Mouse (Mus musculus) olfactory bulb, adult 2 months (tissue): ENCODE measurements around the gene Repin1. TPM values are rescaled to one million over a fixed set of nuclear protein-coding genes. Genes with fewer than 3 reads are reported as not detected.

Source experiments
- H3K27ac ChIP-seq: fragments of 200-500 bp; 2 replicates; pipeline ENCODE4 v1.5.1; 2012; ENCODE audit warnings: low read depth, low read length; ENCODE audit not compliant: insufficient read depth
- H3K4me1 ChIP-seq: fragments of 200-500 bp; 2 replicates; pipeline ENCODE4 v1.6.1; 2012; ENCODE audit warnings: low read length; ENCODE audit not compliant: control insufficient read depth, insufficient read depth
- H3K4me3 ChIP-seq: fragments of 200-500 bp; 2 replicates; pipeline ENCODE4 v1.5.1; 2012; ENCODE audit warnings: mild to moderate bottlenecking, low read depth, low read length, moderate library complexity; ENCODE audit not compliant: insufficient read depth
- CTCF ChIP-seq: fragments of 200-500 bp; IDR thresholded peaks from 2 replicates; pipeline ENCODE4 v1.5.1; 2012; ENCODE audit warnings: low read depth, mild to moderate bottlenecking, low read length, moderate library complexity; ENCODE audit not compliant: insufficient read depth
- POLR2A ChIP-seq: fragments of 200-500 bp; IDR thresholded peaks from 2 replicates; pipeline ENCODE4 v1.6.1; 2012; ENCODE audit warnings: mild to moderate bottlenecking, low read depth, low read length, moderate library complexity; ENCODE audit not compliant: insufficient read depth
- WGBS: fragments of 180-500 bp; shearing (Covaris S2); methylation state at CpG from one replicate; pipeline ENCODE4 v1.1.7; 2018; 5-methylcytosine and 5-hydroxymethylcytosine counted together
- polyA plus RNA-seq: library from polyadenylated mRNA; stranded (reverse); fragments of >200 nt; gene quantifications from 2 replicates; pipeline ENCODE4 v1.2.4, GENCODE M21; 2012; ENCODE audit warnings: low replicate concordance; ENCODE audit not compliant: missing spikeins, insufficient read depth, insufficient read length

The Repin1 gene
- polyA plus RNA-seq, 1 experiment = not detected

DNA sequence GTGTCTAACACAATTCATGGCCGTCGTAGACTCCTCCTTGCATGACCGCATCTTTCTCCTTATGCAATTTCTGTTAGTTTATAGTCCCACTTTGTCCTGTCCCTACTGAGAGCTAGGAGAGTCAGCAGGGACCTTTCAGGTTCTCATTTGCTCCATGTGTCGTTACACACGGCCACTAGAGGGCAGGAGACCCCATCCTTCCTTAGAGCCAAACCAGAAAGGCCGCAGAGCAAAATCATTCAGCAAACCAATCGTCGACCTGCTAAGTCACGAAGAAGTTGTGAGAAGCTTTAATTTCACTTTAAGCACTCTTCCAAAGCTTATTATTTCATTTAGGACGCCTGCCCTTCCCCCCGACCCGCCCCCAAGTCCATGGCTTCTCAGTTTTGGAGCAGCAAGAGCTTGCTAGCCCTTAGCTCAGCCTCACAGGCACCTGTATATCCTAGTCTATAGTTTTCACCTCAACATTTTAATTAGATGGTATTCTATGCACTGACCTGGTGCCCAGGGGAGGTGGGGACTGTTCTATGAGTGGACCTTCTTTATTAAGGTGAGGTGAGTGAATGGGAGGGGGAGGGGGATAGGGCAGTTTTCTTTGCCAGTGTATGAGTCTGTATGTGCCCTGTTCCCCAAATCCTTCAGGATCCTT is 52.1 kb downstream of the Repin1 start:
- H3K4me3 ChIP-seq = no peak overlapping the region
- WGBS = 9% methylated on average over 12 of the region's 12 CpGs
- H3K27ac ChIP-seq = no peak overlapping the region
- H3K4me1 ChIP-seq = 0 out of 2 replicates have a peak, but pooled peaks cover 4% of the 10 kb centered on the region
- TF ChIP-seq POLR2A = no peak
- TF ChIP-seq CTCF = peak; percentile 20; the same call in 1 of the 2 replicates

DNA sequence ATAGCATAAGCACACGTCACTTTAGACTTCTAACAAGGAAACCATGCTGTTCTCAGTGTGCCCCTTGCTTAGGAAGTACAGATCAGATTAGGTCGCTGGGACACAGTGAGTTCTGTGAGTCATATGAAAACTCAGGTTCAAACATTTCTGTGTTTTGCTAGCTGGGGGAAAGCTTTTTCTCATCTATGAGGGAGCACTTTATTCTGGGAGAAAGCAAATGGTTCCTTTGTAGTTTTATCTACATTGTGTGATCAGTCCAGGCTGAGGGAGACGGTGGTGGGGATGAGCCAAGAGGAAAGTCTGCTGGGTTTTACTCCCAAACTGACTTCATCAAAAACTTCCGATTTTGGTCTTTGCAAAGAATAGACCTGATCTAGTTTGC is 52.6 kb downstream of the Repin1 start:
- TF ChIP-seq POLR2A (no peak), CTCF (no peak)
- Histone ChIP-seq H3K4me1 (0 out of 2 replicates have a peak, but pooled peaks cover 4% of the 10 kb centered on the region), H3K4me3 (no peak overlapping the region), H3K27ac (no peak overlapping the region)
- WGBS = 83% methylated on average over 4 of the region's 4 CpGs

DNA sequence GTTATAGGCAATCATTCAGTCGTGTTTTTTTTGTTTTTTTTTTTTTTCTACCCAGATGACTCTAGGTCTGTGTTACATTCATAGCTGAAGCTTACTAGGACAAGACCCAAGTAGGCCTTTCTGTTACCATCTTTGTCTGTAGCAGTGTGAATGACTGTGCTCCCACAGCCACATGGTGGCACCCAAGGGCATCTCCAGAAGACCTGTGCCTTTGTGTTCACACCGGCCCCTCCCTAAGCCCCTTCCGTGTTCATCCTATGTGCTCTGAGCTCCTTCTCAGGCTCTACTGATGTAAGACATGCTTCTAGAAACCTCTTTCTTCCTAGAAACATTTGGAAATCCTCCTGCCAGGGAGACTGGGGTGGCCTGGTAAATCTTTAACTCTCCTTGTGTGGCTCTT is 53.3 kb downstream of the Repin1 start, which contains the start of gene Gimap8:
TSS of gene Gimap8 (plus strand) at position 240 of the 400 bp plus-strand sequence.
- TF ChIP-seq POLR2A (no peak), CTCF (no peak)
- WGBS = 28% methylated on average over 3 of the region's 3 CpGs
- Histone ChIP-seq H3K27ac (no peak within 1 kb of the TSS), H3K4me3 (no peak within 1 kb of the TSS), H3K4me1 (0 out of 2 replicates have a peak, but pooled peaks cover 4% of the 10 kb centered on the region)

DNA sequence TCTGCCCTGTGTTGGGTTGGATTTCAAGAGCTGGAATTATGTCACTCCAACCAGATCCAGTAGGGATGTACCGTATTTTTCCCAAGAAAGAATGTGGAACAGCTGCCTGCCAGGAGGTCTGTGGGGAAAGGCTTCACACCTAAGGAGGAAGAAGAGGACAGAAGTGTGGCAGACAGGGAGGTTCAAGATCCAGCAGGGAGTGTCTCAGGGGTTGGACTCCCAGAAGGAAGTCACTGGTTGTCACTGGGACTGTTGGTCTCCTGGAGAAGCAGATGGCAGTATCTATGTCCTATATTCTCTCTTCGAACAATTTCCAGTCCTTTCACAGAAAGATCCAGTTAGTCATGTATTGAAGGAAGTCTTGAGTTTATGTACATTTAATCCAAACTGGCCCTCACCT is 53.9 kb downstream of the Repin1 start:
- TF ChIP-seq POLR2A (no peak), CTCF (no peak)
- WGBS = 86% methylated on average over 2 of the region's 2 CpGs
- 0 out of 2 replicates have a peak, but pooled peaks cover 4% of the 10 kb centered on the region for H3K4me1 ChIP-seq
- no peak overlapping the region for H3K27ac ChIP-seq
- no peak overlapping the region for H3K4me3 ChIP-seq

Other genes starting within 250 kb of the Repin1 start
- gene Krba1, start 198.3 kb upstream of the Repin1 start, polyA plus RNA-seq = 129 TPM in 1 of 2 replicates, not detected in the other
- not detected in 2 replicates for gene Zfp467, start 148.1 kb upstream of the Repin1 start, polyA plus RNA-seq
- not detected in 2 replicates for gene Sspo, start 145.7 kb upstream of the Repin1 start, polyA plus RNA-seq
- 480 TPM in 1 of 2 replicates, not detected in the other for gene Atp6v0e2, start 56.3 kb upstream of the Repin1 start, polyA plus RNA-seq
- not detected in 2 replicates for gene Lrrc61, start 39.1 kb upstream of the Repin1 start, polyA plus RNA-seq
- not detected in 2 replicates for gene Rarres2, start 21.1 kb upstream of the Repin1 start, polyA plus RNA-seq
- gene Gm45021, start 4.3 kb upstream of the Repin1 start, polyA plus RNA-seq = not detected in 2 replicates
- gene Gm44965, start 58 bp downstream of the Repin1 start, polyA plus RNA-seq = not detected in 2 replicates
- not detected in 2 replicates for gene Zfp775, start 8.2 kb downstream of the Repin1 start, polyA plus RNA-seq
- gene AI854703, start 32.9 kb downstream of the Repin1 start, polyA plus RNA-seq = not detected in 2 replicates
- not detected in 2 replicates for gene Gimap8, start 53.4 kb downstream of the Repin1 start, polyA plus RNA-seq
- not detected in 2 replicates for gene Gimap9, start 82.2 kb downstream of the Repin1 start, polyA plus RNA-seq
- gene Gimap4, start 90.7 kb downstream of the Repin1 start, polyA plus RNA-seq = not detected in 2 replicates
- gene Gimap6, start 114.3 kb downstream of the Repin1 start, polyA plus RNA-seq = 336 TPM in 1 of 2 replicates, not detected in the other
- gene Gm28053, start 124.7 kb downstream of the Repin1 start, polyA plus RNA-seq = not detected in 2 replicates
- not detected in 2 replicates for gene Gimap7, start 124.7 kb downstream of the Repin1 start, polyA plus RNA-seq
- not detected in 2 replicates for gene Gimap1, start 145.2 kb downstream of the Repin1 start, polyA plus RNA-seq
- not detected in 2 replicates for gene Gimap5, start 152.3 kb downstream of the Repin1 start, polyA plus RNA-seq
- gene Gimap3, start 177.0 kb downstream of the Repin1 start, polyA plus RNA-seq = not detected in 2 replicates
- gene Tmem176a, start 247.0 kb downstream of the Repin1 start, polyA plus RNA-seq = not detected in 2 replicates
- not detected in 2 replicates for gene Tmem176b, start 247.6 kb downstream of the Repin1 start, polyA plus RNA-seq